Mouse (Mus musculus): ENCODE data around the gene Lekr1. TPM values are rescaled to one million over a fixed set of nuclear protein-coding genes. Genes with fewer than 3 reads are reported as not detected.

Lekr1 gene
- polyA plus RNA-seq, 1 experiment from 2014 or later, result 6.3 TPM

GRCm38 (mm10) chr3:65839664-65840063, 173.6 kb downstream of the Lekr1 start:
- H3K27ac ChIP-seq (replicated peaks; ENCODE audit: low read depth, low read length), result no peak overlapping the region
- peak; percentile 14 for DNase-seq (ENCODE audit: low spot score)
- no peaks in the 10 kb centered on the region for H3K4me1 ChIP-seq (ENCODE audit: control insufficient read depth, insufficient read depth, low read length)
- H3K4me2 ChIP-seq (ENCODE audit: low read depth, severe bottlenecking), result no peak overlapping the region
- no peaks in the 10 kb centered on the region for H3K36me3 ChIP-seq (ENCODE audit: control insufficient read depth, insufficient read depth, low read length)
- H3K9ac ChIP-seq (ENCODE audit: low read length), result no peak overlapping the region
- no peaks in the 10 kb centered on the region for H3K27me3 ChIP-seq (ENCODE audit: control insufficient read depth, insufficient read depth, low read length)
- ATAC-seq (ENCODE audit: insufficient number of reproducible peaks, low FRiP score, low TSS enrichment, low read depth), result no peak
- no peak overlapping the region for H3K4me3 ChIP-seq (ENCODE audit: low read depth, low read length)
- no peaks in the 10 kb centered on the region for H3K9me3 ChIP-seq (ENCODE audit: control insufficient read depth, low read length)

GRCm38 (mm10) chr3:65841175-65841574, 175.1 kb downstream of the Lekr1 start:
- Histone ChIP-seq H3K4me1 (ENCODE audit: control insufficient read depth, insufficient read depth, low read length) (no peaks in the 10 kb centered on the region), H3K9ac (ENCODE audit: low read length) (no peak overlapping the region), H3K27ac (replicated peaks; ENCODE audit: low read depth, low read length) (no peak overlapping the region), H3K9me3 (ENCODE audit: control insufficient read depth, low read length) (no peaks in the 10 kb centered on the region), H3K4me2 (ENCODE audit: low read depth, severe bottlenecking) (no peak overlapping the region), H3K36me3 (ENCODE audit: control insufficient read depth, insufficient read depth, low read length) (no peaks in the 10 kb centered on the region), H3K27me3 (ENCODE audit: control insufficient read depth, insufficient read depth, low read length) (no peaks in the 10 kb centered on the region), H3K4me3 (ENCODE audit: low read depth, low read length) (no peak overlapping the region)
- no peak for ATAC-seq (ENCODE audit: insufficient number of reproducible peaks, low FRiP score, low TSS enrichment, low read depth)
- no peak for DNase-seq (ENCODE audit: low spot score)
- WGBS, result 86% methylated on average over 8 of the region's 8 CpGs

GRCm38 (mm10) chr3:65842515-65843184, 176.6 kb downstream of the Lekr1 start:
- no peaks in the 10 kb centered on the region for H3K27me3 ChIP-seq (ENCODE audit: control insufficient read depth, insufficient read depth, low read length)

DNA sequence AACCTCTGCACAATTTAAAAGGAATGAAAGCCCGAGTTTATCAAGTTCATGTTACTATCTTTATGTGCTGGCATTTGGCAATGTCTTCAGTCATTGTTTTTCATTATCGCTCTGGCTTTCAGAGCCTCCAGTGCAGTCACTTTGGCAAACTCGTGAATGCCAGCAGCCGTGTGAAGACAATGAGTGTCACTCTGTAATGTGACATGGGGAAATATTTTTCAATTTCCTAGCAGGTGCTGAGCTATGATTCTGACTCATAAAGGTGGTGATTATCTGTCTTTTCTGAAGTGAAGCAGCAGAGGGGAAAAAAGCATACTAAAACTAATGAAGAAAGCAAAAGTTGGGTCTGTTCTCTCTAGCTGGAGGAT, 177.1 kb downstream of the Lekr1 start:
- Histone ChIP-seq H3K9me3 (ENCODE audit: control insufficient read depth, low read length) (no peaks in the 10 kb centered on the region), H3K27me3 (ENCODE audit: control insufficient read depth, insufficient read depth, low read length) (no peaks in the 10 kb centered on the region), H3K4me2 (ENCODE audit: low read depth, severe bottlenecking) (no peak overlapping the region), H3K36me3 (ENCODE audit: control insufficient read depth, insufficient read depth, low read length) (no peaks in the 10 kb centered on the region), H3K4me3 (ENCODE audit: low read depth, low read length) (no peak overlapping the region), H3K9ac (ENCODE audit: low read length) (no peak overlapping the region), H3K4me1 (ENCODE audit: control insufficient read depth, insufficient read depth, low read length) (no peaks in the 10 kb centered on the region), H3K27ac (replicated peaks; ENCODE audit: low read depth, low read length) (no peak overlapping the region)
- WGBS, result 76% methylated on average over 4 of the region's 4 CpGs
- no peak for ATAC-seq (ENCODE audit: insufficient number of reproducible peaks, low FRiP score, low TSS enrichment, low read depth)
- DNase-seq (ENCODE audit: low spot score), result no peak

More at GRCm38 (mm10) chr3:65842515-65843184, 176.6 kb downstream of the Lekr1 start:
- no peak for ATAC-seq (ENCODE audit: insufficient number of reproducible peaks, low FRiP score, low TSS enrichment, low read depth)
- Histone ChIP-seq H3K4me1 (ENCODE audit: control insufficient read depth, insufficient read depth, low read length) (no peaks in the 10 kb centered on the region), H3K9ac (ENCODE audit: low read length) (no peak overlapping the region), H3K27ac (replicated peaks; ENCODE audit: low read depth, low read length) (no peak overlapping the region), H3K36me3 (ENCODE audit: control insufficient read depth, insufficient read depth, low read length) (no peaks in the 10 kb centered on the region), H3K9me3 (ENCODE audit: control insufficient read depth, low read length) (no peaks in the 10 kb centered on the region), H3K4me3 (ENCODE audit: low read depth, low read length) (no peak overlapping the region), H3K4me2 (ENCODE audit: low read depth, severe bottlenecking) (no peak overlapping the region)
- WGBS, result 86% methylated on average over 5 of the region's 5 CpGs
- DNase-seq (ENCODE audit: low spot score), result no peak

DNA sequence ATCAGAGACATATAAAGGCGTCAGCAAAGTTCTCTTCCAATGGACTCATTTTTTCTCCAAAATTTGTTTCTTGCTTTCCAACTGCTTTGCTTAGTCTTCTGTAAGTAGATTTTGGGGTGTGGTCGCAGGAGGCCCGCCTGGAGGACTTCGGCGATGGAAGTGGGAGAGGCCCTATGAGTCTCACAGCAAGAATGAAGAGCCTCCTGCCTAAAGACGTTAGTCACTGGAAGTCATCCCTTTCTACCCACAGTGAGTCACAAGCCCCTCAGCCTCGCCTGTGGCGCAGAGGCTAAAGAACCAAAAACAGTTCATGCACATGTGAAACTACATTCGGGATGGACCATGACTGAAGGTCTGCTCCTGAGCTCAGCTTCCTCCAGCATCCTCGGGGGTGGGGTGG, 178.3 kb downstream of the Lekr1 start:
- H3K4me1 ChIP-seq (ENCODE audit: control insufficient read depth, insufficient read depth, low read length), result no peaks in the 10 kb centered on the region
- no peaks in the 10 kb centered on the region for H3K9me3 ChIP-seq (ENCODE audit: control insufficient read depth, low read length)
- H3K9ac ChIP-seq (ENCODE audit: low read length), result no peak overlapping the region
- no peaks in the 10 kb centered on the region for H3K36me3 ChIP-seq (ENCODE audit: control insufficient read depth, insufficient read depth, low read length)
- no peak overlapping the region for H3K27ac ChIP-seq (replicated peaks; ENCODE audit: low read depth, low read length)
- H3K27me3 ChIP-seq (ENCODE audit: control insufficient read depth, insufficient read depth, low read length), result no peaks in the 10 kb centered on the region
- DNase-seq (ENCODE audit: low spot score), result no peak
- H3K4me3 ChIP-seq (ENCODE audit: low read depth, low read length), result no peak overlapping the region
- no peak overlapping the region for H3K4me2 ChIP-seq (ENCODE audit: low read depth, severe bottlenecking)
- 88% methylated on average over 10 of the region's 10 CpGs for WGBS
- ATAC-seq (ENCODE audit: insufficient number of reproducible peaks, low FRiP score, low TSS enrichment, low read depth), result no peak

DNA sequence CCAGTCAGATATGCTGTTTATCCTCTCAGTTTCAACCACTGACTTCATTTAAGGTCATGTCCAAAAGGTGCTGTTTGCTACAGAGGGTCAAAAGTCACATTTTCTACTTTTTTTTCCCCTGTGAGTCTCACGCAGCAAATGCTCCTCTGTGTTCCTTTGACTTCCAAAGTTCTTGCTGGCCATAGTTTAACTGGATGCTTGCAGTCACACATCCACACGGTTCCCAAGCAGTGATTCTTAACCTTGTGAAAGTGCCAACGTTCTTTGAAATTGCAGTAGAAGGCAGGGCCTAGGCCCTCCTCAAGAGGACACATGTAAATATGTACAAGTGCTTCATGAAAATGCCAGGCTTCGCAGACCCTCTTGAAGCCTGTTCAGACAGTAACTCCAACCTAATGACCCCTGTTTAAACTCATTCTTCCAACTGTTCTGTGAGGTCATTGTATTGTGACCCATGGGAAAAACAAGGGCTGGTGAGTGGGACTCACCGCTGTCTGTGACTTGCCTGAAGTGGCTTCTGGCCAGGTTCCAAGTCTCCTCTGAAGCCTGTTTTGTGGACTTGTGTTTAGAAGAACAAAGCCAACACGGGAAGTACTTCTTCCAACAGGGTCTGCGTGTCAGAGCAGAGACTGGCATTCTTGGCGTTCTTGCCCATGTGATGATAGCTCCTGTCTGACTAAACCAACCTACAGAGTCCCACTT, 179.0 kb downstream of the Lekr1 start:
- WGBS, result 87% methylated on average over 8 of the region's 8 CpGs
- Histone ChIP-seq H3K9ac (ENCODE audit: low read length) (no peak overlapping the region), H3K4me3 (ENCODE audit: low read depth, low read length) (no peak overlapping the region), H3K9me3 (ENCODE audit: control insufficient read depth, low read length) (no peaks in the 10 kb centered on the region), H3K4me2 (ENCODE audit: low read depth, severe bottlenecking) (no peak overlapping the region), H3K27ac (replicated peaks; ENCODE audit: low read depth, low read length) (no peak overlapping the region), H3K4me1 (ENCODE audit: control insufficient read depth, insufficient read depth, low read length) (no peaks in the 10 kb centered on the region), H3K27me3 (ENCODE audit: control insufficient read depth, insufficient read depth, low read length) (no peaks in the 10 kb centered on the region), H3K36me3 (ENCODE audit: control insufficient read depth, insufficient read depth, low read length) (no peaks in the 10 kb centered on the region)
- ATAC-seq (ENCODE audit: insufficient number of reproducible peaks, low FRiP score, low TSS enrichment, low read depth) (no peak), DNase-seq (ENCODE audit: low spot score) (no peak)

- ATAC-seq (ENCODE audit: insufficient number of reproducible peaks, low FRiP score, low TSS enrichment, low read depth) (no peak), DNase-seq (ENCODE audit: low spot score) (no peak)
- Histone ChIP-seq H3K36me3 (ENCODE audit: control insufficient read depth, insufficient read depth, low read length) (no peaks in the 10 kb centered on the region), H3K4me1 (ENCODE audit: control insufficient read depth, insufficient read depth, low read length) (no peaks in the 10 kb centered on the region), H3K4me3 (ENCODE audit: low read depth, low read length) (no peak overlapping the region), H3K9me3 (ENCODE audit: control insufficient read depth, low read length) (no peaks in the 10 kb centered on the region), H3K27ac (replicated peaks; ENCODE audit: low read depth, low read length) (no peak overlapping the region), H3K27me3 (ENCODE audit: control insufficient read depth, insufficient read depth, low read length) (no peaks in the 10 kb centered on the region), H3K4me2 (ENCODE audit: low read depth, severe bottlenecking) (no peak overlapping the region), H3K9ac (ENCODE audit: low read length) (no peak overlapping the region)
- WGBS, result 80% methylated on average over 4 of the region's 4 CpGs
These were observed 181.2 kb downstream of the Lekr1 start for GRCm38 (mm10) chr3:65847158-65847787.

DNA sequence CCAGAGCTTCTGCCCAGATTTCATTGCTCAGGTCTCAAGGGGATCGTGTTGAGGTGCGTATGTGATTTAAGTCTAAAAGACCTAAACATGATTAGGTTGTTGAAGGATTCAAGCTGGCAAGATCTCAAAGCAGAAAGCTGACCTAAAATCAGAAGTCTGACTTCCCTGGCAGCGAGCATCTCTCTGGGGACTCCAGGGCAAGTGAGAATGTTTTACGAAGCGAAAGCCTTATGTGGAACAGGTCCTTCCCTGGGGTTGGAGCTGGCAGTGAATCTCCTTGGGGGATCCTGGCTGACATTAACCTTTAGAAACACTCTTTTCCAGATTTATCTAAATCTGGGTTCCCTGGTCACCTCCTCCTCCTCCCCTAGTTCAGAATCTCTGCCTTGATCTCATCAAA, 187.7 kb downstream of the Lekr1 start:
- H3K36me3 ChIP-seq (ENCODE audit: control insufficient read depth, insufficient read depth, low read length), result no peaks in the 10 kb centered on the region
- H3K9me3 ChIP-seq (ENCODE audit: control insufficient read depth, low read length), result no peaks in the 10 kb centered on the region
- no peak for DNase-seq (ENCODE audit: low spot score)
- WGBS, result 91% methylated on average over 5 of the region's 5 CpGs
- H3K4me2 ChIP-seq (ENCODE audit: low read depth, severe bottlenecking), result no peak overlapping the region
- H3K4me1 ChIP-seq (ENCODE audit: control insufficient read depth, insufficient read depth, low read length), result peaks cover 4% of the 10 kb centered on the region
- ATAC-seq (ENCODE audit: insufficient number of reproducible peaks, low FRiP score, low TSS enrichment, low read depth), result no peak
- H3K27ac ChIP-seq (replicated peaks; ENCODE audit: low read depth, low read length), result no peak overlapping the region
- no peak overlapping the region for H3K9ac ChIP-seq (ENCODE audit: low read length)
- no peak overlapping the region for H3K4me3 ChIP-seq (ENCODE audit: low read depth, low read length)
- no peaks in the 10 kb centered on the region for H3K27me3 ChIP-seq (ENCODE audit: control insufficient read depth, insufficient read depth, low read length)
